Mouse (Mus musculus) liver, embryonic 12.5 days (tissue): ENCODE results near the gene Parm1. TPM values are rescaled to one million over a fixed set of nuclear protein-coding genes. Genes with fewer than 3 reads are reported as not detected.

Source experiments
- ATAC-seq: fragments of 200-750 bp; cut with Nextera tagmentation; 2 replicates; pipeline ENCODE4 v1.8.0; 2017; ENCODE audit warnings: moderate number of reproducible peaks, mild to moderate bottlenecking, moderate library complexity
- H3K27ac ChIP-seq: fragments of 300-500 bp; sonication (generic); 2 replicates; pipeline ENCODE4 v1.5.1; 2016; ENCODE audit warnings: mild to moderate bottlenecking
- H3K27me3 ChIP-seq: fragments of 300-500 bp; sonication (generic); replicated peaks from 2 replicates; pipeline ENCODE4 v1.6.1; 2016; ENCODE audit warnings: mild to moderate bottlenecking, moderate library complexity
- H3K36me3 ChIP-seq: fragments of 300-500 bp; sonication (generic); 2 replicates; pipeline ENCODE4 v1.6.1; 2016; ENCODE audit warnings: mild to moderate bottlenecking, moderate library complexity
- H3K4me1 ChIP-seq: fragments of 300-500 bp; sonication (generic); 2 replicates; pipeline ENCODE4 v1.6.1; 2016
- H3K4me2 ChIP-seq: fragments of 300-500 bp; sonication (generic); 2 replicates; pipeline ENCODE4 v1.6.1; 2016; ENCODE audit warnings: mild to moderate bottlenecking, moderate library complexity
- H3K4me3 ChIP-seq: fragments of 300-500 bp; sonication (generic); 2 replicates; pipeline ENCODE4 v1.5.1; 2016; ENCODE audit warnings: mild to moderate bottlenecking, moderate library complexity
- H3K9ac ChIP-seq: fragments of 300-500 bp; sonication (generic); 2 replicates; pipeline ENCODE4 v1.6.1; 2016; ENCODE audit warnings: mild to moderate bottlenecking, moderate library complexity
- H3K9me3 ChIP-seq: fragments of 300-500 bp; sonication (generic); replicated peaks from 2 replicates; pipeline ENCODE4 v1.6.1; 2016; ENCODE audit warnings: mild to moderate bottlenecking, moderate library complexity
- WGBS: fragments of 180-500 bp; shearing (Covaris S2); methylation state at CpG from one replicate; pipeline ENCODE4 v1.1.7; 2016; ENCODE audit not compliant: insufficient replicate concordance; 5-methylcytosine and 5-hydroxymethylcytosine counted together
- polyA plus RNA-seq: library from polyadenylated mRNA; unstranded; fragments of >200 nt; fragmentation: Nextera tagmentation; extraction: Ambion mirVana; gene quantifications from 2 replicates; pipeline ENCODE4 v1.2.1, GENCODE M21; 2016

The Parm1 gene
- polyA plus RNA-seq, 1 experiment from 2014 or later, result 2.6 TPM

DNA sequence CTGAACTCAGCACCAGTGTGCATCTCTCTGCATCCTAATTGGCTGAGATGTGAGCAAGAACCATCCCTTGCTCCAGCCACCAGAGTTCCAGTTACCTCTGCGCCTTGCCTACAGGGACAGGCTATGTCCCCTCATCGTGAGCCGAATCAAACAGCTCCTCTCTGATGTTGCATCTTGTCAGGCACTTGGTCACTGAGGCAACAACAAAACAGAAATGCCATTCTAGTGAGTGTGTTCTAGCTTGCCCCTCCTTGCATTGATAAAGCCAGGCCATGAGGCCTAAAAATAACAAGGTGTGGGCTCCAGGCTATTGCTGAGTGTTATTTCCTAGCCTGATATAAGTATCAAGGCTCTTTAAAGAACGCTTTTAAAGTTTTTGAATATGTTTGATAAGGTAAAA, 64.4 kb downstream of the Parm1 start:
- Histone ChIP-seq H3K9ac (no peak overlapping the region), H3K36me3 (no peaks in the 10 kb centered on the region), H3K27ac (no peak overlapping the region), H3K9me3 (no peaks in the 10 kb centered on the region), H3K4me2 (no peak overlapping the region), H3K4me3 (no peak overlapping the region), H3K4me1 (no peaks in the 10 kb centered on the region), H3K27me3 (no peaks in the 10 kb centered on the region)
- 68% methylated on average over 4 of the region's 4 CpGs for WGBS
- ATAC-seq, result no peak

DNA sequence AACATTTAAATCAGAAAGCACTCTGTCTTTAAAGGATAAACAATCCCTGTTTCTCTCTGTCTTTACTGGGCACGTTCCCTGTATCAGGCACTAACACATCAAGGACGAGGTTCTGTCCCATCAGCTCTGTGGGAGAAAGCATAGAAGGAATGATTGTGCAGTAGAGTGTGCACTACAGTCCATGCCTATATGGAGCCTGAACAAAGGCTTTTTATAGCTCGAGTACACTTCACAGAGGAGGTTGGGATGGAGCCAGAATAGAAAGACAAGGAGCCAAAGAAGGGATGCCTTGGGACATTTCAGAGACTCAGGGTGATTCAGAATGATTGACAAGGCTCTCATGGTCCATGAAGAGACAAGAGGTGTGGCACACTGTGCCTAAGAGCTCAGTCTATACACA, 68.8 kb downstream of the Parm1 start:
- Histone ChIP-seq H3K27ac (no peak overlapping the region), H3K9me3 (no peaks in the 10 kb centered on the region), H3K27me3 (no peaks in the 10 kb centered on the region), H3K9ac (no peak overlapping the region), H3K4me1 (no peaks in the 10 kb centered on the region), H3K36me3 (no peaks in the 10 kb centered on the region), H3K4me2 (no peak overlapping the region), H3K4me3 (no peak overlapping the region)
- no peak for ATAC-seq
- WGBS, result 55% methylated on average over 3 of the region's 3 CpGs

DNA sequence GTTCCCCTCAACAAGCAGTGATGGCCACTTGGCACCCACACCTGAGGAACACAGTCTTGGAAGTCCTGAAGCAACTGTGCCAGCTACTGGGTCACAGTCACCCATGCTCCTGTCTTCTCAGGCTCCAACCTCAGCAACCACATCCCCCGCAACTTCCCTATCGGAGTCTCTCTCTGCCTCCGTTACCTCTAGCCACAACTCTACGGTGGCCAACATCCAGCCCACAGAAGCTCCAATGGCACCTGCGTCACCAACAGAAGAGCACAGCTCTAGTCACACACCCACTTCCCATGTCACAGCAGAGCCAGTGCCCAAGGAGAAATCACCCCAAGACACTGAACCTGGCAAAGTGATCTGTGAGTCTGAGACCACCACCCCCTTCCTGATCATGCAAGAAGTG, 76.7 kb downstream of the Parm1 start:
- no peak overlapping the region for H3K4me3 ChIP-seq
- H3K36me3 ChIP-seq, result no peaks in the 10 kb centered on the region
- H3K4me2 ChIP-seq, result no peak overlapping the region
- H3K4me1 ChIP-seq, result no peaks in the 10 kb centered on the region
- no peaks in the 10 kb centered on the region for H3K27me3 ChIP-seq
- no peaks in the 10 kb centered on the region for H3K9me3 ChIP-seq
- ATAC-seq, result no peak
- no peak overlapping the region for H3K9ac ChIP-seq
- no peak overlapping the region for H3K27ac ChIP-seq
- 80% methylated on average over 5 of the region's 5 CpGs for WGBS

DNA sequence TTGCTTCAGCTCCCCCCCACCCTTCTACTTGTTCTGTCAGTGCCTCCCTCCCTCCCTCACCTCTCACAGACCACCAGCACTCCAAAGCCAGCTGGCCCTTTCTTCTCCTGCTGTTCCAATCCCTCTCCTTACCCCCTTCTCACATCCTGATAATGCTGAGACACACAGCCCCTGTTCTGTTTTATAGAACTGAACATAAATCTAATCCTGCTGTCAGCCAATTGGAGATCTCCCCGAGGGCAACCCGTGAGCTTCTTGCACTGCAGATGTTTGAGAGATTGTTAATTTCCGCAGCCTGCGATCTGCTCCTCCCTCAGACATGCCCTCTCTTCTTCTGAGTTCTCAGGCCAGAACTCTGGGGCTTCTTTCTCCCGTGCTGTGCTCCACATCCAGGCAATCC, 79.8 kb downstream of the Parm1 start:
- Histone ChIP-seq H3K9me3 (no peaks in the 10 kb centered on the region), H3K27me3 (no peaks in the 10 kb centered on the region), H3K36me3 (no peaks in the 10 kb centered on the region), H3K9ac (no peak overlapping the region), H3K27ac (no peak overlapping the region), H3K4me3 (no peak overlapping the region), H3K4me1 (no peaks in the 10 kb centered on the region), H3K4me2 (no peak overlapping the region)
- WGBS, result 65% methylated on average over 5 of the region's 5 CpGs
- ATAC-seq, result no peak

DNA sequence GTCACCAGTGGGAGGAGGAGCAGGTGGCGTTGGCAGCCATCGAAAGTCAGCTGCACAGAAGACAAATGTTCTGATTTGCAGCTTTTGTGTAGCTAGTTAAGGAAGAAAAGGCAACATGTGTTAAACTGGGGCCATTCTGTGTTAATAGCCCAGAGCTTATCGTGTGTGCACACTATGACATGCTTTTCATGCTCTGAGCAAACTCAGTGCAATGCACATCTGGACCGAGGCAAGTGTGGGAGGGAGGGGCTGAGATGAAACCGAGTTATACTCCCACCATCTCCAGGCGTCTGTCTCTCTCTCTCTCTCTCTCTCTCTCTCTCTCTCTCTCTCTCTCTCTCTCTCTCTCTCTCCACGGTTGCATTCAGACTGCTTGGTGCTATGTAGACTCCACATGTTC, 82.4 kb downstream of the Parm1 start:
- WGBS, result 62% methylated on average over 7 of the region's 7 CpGs

DNA sequence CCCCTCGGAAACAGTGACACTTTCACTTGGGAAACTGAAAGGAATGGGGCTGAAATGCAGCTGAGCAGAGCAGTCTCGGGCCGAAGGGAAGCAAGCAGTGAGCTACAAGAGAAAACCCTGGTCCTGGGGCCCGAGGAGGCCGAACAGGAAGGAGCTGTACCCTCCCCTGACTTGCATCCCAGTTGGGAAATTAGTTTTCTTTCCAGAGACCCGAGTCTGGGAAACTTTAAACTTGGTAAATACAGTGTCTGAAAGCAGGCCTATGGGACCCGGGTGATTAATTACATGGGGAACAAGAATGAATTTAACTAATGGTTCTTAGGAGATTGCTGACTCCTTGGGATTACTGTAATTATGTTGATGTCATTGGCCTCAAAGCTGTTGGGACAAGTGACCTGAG, 85.9 kb downstream of the Parm1 start:
- WGBS, result 62% methylated on average over 7 of the region's 7 CpGs
- Histone ChIP-seq H3K4me3 (no peak overlapping the region), H3K9me3 (no peaks in the 10 kb centered on the region), H3K27me3 (no peaks in the 10 kb centered on the region), H3K4me1 (no peaks in the 10 kb centered on the region), H3K4me2 (no peak overlapping the region), H3K36me3 (no peaks in the 10 kb centered on the region), H3K9ac (no peak overlapping the region), H3K27ac (no peak overlapping the region)
- ATAC-seq, result no peak

More for the DNA sequence above, 82.4 kb downstream of the Parm1 start:
- Histone ChIP-seq H3K9me3 (no peaks in the 10 kb centered on the region), H3K27me3 (no peaks in the 10 kb centered on the region), H3K4me2 (no peak overlapping the region), H3K36me3 (no peaks in the 10 kb centered on the region), H3K27ac (no peak overlapping the region), H3K9ac (no peak overlapping the region), H3K4me1 (no peaks in the 10 kb centered on the region), H3K4me3 (no peak overlapping the region)
- ATAC-seq, result no peak

DNA sequence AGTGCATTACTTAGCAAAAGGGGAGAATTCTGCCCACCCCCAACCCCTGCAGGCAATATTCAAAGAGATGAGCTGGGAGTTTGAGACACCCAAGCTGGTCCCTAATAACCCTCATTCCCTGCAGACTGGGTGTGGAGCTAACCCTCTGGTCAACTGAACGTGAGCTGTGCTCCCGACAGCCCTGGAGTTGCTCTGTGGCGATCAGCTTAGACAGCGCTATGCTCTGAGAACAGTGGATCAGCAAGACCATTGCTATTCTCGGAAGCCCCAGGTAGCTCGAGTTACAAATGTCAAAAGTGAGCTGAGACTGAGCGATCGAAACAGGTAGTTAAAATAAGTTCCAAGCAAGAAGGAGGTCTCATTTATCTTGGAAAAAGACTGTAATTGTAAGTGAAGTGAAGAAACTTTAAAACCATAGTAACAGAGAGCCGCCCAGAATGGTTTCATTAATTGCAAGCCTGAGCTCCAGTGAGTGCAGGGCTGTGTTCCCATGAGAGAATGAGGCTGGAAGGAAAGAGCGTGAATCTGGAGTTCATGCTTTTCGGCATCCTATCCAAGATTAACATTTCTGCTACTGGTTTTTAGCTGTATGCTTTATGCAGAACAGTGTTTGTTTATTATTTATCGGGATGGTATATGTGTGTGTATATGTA, 86.5 kb downstream of the Parm1 start:
- no peaks in the 10 kb centered on the region for H3K4me1 ChIP-seq
- no peak overlapping the region for H3K9ac ChIP-seq
- no peaks in the 10 kb centered on the region for H3K36me3 ChIP-seq
- no peak overlapping the region for H3K4me3 ChIP-seq
- ATAC-seq, result no peak
- no peak overlapping the region for H3K4me2 ChIP-seq
- H3K27ac ChIP-seq, result no peak overlapping the region
- H3K27me3 ChIP-seq, result no peaks in the 10 kb centered on the region
- H3K9me3 ChIP-seq, result no peaks in the 10 kb centered on the region
- WGBS, result 76% methylated on average over 12 of the region's 12 CpGs

DNA sequence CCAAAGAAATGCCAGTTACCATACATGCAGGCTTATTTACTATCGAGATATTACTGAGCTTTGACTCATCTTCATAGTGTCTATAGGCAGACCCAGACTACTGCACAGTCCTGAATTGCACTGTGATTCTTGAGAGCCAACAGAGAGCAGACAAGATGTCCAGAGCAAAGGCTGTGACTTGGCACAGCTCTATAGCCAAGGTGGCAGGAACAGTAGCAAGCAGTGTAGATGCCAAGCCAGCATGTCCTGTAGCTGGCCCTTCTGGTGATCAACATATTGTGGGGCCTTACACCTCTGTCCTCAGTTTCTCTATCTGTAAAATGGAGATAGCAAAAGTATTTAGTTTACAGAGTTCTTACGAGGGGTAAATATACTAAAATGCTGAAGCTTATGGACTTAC, 89.8 kb downstream of the Parm1 start:
- WGBS, result 69% methylated on average over 2 of the region's 2 CpGs

DNA sequence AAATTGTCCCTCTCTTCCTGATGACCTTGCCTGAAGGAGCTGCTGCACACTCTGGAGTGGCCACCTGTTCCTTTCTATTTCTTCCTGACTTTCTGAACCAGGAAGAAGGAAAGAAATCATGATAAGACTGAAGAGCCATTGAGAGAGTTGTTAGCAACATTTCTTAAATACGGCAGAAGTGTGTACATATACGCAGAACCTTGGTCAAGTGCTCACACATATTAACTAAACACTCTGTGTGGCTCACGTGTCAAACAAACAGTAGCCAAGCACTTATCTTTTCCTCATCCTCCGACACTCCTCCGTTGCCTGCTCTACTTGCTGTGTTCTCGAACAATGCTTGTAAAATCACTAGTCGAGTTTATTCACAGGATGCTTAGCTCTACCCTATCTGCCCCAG, 90.4 kb downstream of the Parm1 start:
- Histone ChIP-seq H3K27ac (no peak overlapping the region), H3K4me3 (no peak overlapping the region), H3K9ac (no peak overlapping the region), H3K36me3 (no peaks in the 10 kb centered on the region), H3K9me3 (no peaks in the 10 kb centered on the region), H3K4me2 (no peak overlapping the region), H3K27me3 (no peaks in the 10 kb centered on the region), H3K4me1 (no peaks in the 10 kb centered on the region)
- no peak for ATAC-seq
- 66% methylated on average over 7 of the region's 7 CpGs for WGBS

More for the DNA sequence above, 89.8 kb downstream of the Parm1 start:
- ATAC-seq, result no peak
- Histone ChIP-seq H3K36me3 (no peaks in the 10 kb centered on the region), H3K4me2 (no peak overlapping the region), H3K27ac (no peak overlapping the region), H3K9me3 (no peaks in the 10 kb centered on the region), H3K4me3 (no peak overlapping the region), H3K27me3 (no peaks in the 10 kb centered on the region), H3K4me1 (no peaks in the 10 kb centered on the region), H3K9ac (no peak overlapping the region)

DNA sequence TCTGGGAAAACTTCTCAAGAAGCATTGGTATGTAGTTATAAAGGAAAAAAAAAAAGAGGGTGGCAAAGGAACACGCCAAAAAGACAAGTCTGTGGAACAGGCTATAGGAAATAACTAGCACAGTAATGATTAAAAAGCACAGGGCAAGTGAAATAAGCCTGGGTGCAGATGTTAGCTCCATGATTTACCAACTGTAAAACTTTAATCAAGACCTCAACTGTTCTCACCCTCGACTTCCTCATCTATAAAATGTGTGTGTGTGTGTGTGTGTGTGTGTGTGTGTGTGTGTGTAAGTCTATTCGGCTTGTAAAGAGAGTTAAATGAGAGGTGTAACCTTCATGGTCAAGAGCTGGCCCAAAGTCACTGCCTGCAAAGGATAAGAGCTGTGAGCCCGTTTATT, 91.6 kb downstream of the Parm1 start:
- no peaks in the 10 kb centered on the region for H3K27me3 ChIP-seq
- ATAC-seq, result no peak
- H3K4me3 ChIP-seq, result no peak overlapping the region
- WGBS, result 69% methylated on average over 4 of the region's 4 CpGs
- H3K27ac ChIP-seq, result no peak overlapping the region
- H3K4me2 ChIP-seq, result no peak overlapping the region
- H3K9me3 ChIP-seq, result no peaks in the 10 kb centered on the region
- no peak overlapping the region for H3K9ac ChIP-seq
- H3K4me1 ChIP-seq, result no peaks in the 10 kb centered on the region
- H3K36me3 ChIP-seq, result no peaks in the 10 kb centered on the region

DNA sequence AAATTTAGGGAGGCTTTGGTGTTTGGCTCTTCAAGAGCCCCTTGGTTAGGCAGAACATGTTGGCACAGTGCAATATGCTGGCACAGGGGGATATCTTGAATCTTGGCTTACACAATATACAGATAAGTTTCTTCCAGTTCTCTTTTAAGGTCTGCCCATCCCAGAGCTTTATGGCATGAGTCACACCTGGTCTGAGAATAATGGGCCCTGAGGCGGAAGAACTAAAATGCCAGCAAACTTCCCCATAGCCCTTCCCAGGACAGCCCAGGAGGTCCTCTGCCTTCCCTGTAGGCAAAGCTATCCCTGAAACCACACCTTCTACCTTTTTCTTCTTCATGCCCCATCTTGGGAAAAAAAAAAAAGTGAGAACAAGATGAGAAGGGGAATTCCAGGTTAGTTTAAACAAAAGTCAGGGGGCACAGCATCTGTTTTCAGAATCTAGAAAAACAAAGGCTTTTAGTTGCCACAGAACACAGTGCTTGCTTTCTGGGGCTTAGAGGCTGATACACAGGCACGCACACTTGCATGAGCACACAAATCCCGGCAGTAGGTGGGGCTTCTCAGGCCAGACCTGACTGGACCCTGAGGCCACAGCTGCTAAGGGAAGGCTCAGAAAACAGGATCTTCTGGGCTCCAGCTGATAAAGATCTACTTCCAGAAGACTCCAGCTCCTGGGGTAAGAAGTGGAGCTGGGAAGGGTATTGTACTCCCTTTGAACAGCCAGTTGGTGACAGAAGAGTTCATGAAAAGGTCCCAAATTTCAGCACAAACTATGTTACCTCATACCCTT, 92.3 kb downstream of the Parm1 start:
- Histone ChIP-seq H3K9me3 (no peaks in the 10 kb centered on the region), H3K36me3 (no peaks in the 10 kb centered on the region), H3K4me2 (no peak overlapping the region), H3K4me3 (no peak overlapping the region), H3K27ac (no peak overlapping the region), H3K9ac (no peak overlapping the region), H3K4me1 (no peaks in the 10 kb centered on the region), H3K27me3 (no peaks in the 10 kb centered on the region)
- ATAC-seq, result no peak
- 71% methylated on average over 3 of the region's 3 CpGs for WGBS

DNA sequence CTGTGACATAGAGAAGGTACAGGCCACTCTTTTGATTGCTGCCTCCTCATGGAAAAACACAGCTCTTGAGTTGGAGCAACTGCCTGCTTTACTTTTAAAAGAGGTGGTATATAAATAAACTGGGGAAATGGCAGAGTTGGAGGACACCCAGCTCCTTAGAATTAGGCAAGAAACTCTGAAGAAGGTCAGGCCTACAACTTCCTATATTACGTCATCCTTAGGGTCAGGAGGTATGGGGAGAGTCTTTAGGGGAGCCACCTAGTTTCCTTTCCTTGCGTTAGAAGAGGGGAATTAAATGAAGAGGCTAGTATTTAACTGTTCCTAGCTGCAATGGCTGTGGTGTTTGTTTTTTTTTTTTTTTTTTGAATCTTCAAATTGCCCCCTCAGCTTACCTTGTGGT, 93.1 kb downstream of the Parm1 start:
- Histone ChIP-seq H3K4me1 (no peaks in the 10 kb centered on the region), H3K27me3 (no peaks in the 10 kb centered on the region), H3K27ac (no peak overlapping the region), H3K4me3 (no peak overlapping the region), H3K36me3 (no peaks in the 10 kb centered on the region), H3K9me3 (no peaks in the 10 kb centered on the region), H3K4me2 (no peak overlapping the region), H3K9ac (no peak overlapping the region)
- no peak for ATAC-seq
- 54% methylated on average over 2 of the region's 2 CpGs for WGBS
